8 mouse cellular contexts compared by ENCODE assay signal in the genomic region with DNA sequence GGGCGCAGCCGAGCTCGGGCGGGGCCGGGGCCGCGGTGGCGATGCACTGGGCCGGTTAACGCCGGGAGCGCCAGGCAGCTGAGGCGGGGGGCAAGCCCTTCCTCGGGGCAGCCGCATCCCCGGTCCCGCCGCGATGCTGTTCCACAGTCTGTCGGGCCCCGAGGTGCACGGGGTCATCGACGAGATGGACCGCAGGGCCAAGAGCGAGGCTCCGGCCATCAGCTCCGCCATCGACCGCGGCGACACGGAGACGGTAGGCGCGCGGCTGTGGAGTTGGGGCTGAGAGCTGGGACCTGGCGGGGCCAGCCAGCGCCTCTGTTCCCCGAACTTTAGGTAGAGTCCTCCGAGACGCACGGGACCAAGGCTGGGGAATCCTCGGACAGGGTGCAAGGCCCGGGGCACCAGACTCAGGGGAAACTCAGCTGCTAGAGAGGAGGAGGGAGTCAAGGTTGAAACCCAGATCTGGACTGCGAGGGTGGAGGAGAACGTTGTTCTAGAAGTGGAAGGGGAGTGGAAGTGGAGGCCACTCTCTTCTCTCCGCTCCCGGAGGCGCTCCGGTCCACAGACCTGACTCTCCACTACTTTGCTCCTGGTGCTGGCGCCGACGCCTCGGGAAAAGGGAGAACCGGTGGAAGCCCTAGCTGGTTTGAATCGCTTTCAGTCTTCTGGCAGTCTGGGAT. TPM values are rescaled to one million over a fixed set of nuclear protein-coding genes. Genes with fewer than 3 reads are reported as not detected.
DNase-seq lines count a peak whose midpoint lies in the region; ATAC-seq lines count a peak whose summit lies in the region.

No protein-coding gene starts in this region.

- under 1% methylated on average over 57 of the region's 57 CpGs for WGBS in limb, embryonic 12.5 days

- H3K27ac ChIP-seq in limb, embryonic 12.5 days: peak overlapping the region; percentile 89

- ATAC-seq in erythroblast, adult 5-6 weeks (replicated peaks; ENCODE audit: low FRiP score, poor library complexity, severe bottlenecking): no peak
- peak; percentile 9; the same call in 1 of the 2 replicates for ATAC-seq in limb, embryonic 12.5 days (ENCODE audit: insufficient number of reproducible peaks, insufficient read depth, low FRiP score, low TSS enrichment, low read depth)

- peak overlapping the region; percentile 88 for H3K4me2 ChIP-seq in limb, embryonic 12.5 days

- peak overlapping the region; percentile 14 for H3K4me3 ChIP-seq in erythroblast, embryonic 14.5 days (replicated peaks)
- H3K4me3 ChIP-seq in limb, embryonic 12.5 days (replicated peaks): peak overlapping the region; percentile 62

- peak overlapping the region; percentile 92 for H3K9ac ChIP-seq in limb, embryonic 12.5 days (replicated peaks)

- no peaks in the 10 kb centered on the region for H3K36me3 ChIP-seq in erythroblast, embryonic 14.5 days (ENCODE audit: control insufficient read depth)
- H3K36me3 ChIP-seq in limb, embryonic 12.5 days: 0 out of 2 replicates have a peak, but pooled peaks cover 4% of the 10 kb centered on the region

- peak; percentile 34 for DNase-seq in thymus, postnatal 4 days
- no peak for DNase-seq in thymus, postnatal 0 days (ENCODE audit: low spot score)
- peak; percentile 47 for DNase-seq in retina, postnatal 1 day
- no peak for DNase-seq in ovary, postnatal 14 days (ENCODE audit: low spot score)
- no peak for DNase-seq in c-Kit-positive CD71-positive TER-119-positive erythroid progenitor cells, embryonic 14.5 days (ENCODE audit: low spot score)

- peaks cover 100% of the 10 kb centered on the region for H3K27me3 ChIP-seq in erythroblast, embryonic 14.5 days (ENCODE audit: control insufficient read depth)
- H3K27me3 ChIP-seq in limb, embryonic 12.5 days: peaks cover 93% of the 10 kb centered on the region

- peaks cover 12% of the 10 kb centered on the region; the same call in 1 of the 2 replicates for H3K9me3 ChIP-seq in erythroblast, embryonic 14.5 days (ENCODE audit: control insufficient read depth, low read length)
- H3K9me3 ChIP-seq in limb, embryonic 12.5 days: no peaks in the 10 kb centered on the region

- H3K4me1 ChIP-seq in erythroblast, embryonic 14.5 days (ENCODE audit: control insufficient read depth): peaks cover 5% of the 10 kb centered on the region
- peaks cover 76% of the 10 kb centered on the region for H3K4me1 ChIP-seq in limb, embryonic 12.5 days (replicated peaks)

RNA-seq across cellular contexts. Expression of a gene that starts 12.7 kb away (rescaled TPM):
- 0.01 and 0.03 TPM in 2 replicates for polyA plus RNA-seq in erythroblast, embryonic 14.5 days (2012)
- not detected in 2 replicates for total RNA-seq in erythroblast, adult 5-6 weeks (2015; ENCODE audit: low replicate concordance)
- total RNA-seq in erythroblast, adult 5-6 weeks (2017; ENCODE audit: low replicate concordance): not detected in 2 replicates
- 0.05 and 0.17 TPM in 2 replicates for polyA plus RNA-seq in thymus, postnatal 0 days (2015; fragmentation: Nextera tagmentation; extraction: Ambion mirVana)
- polyA plus RNA-seq in limb, embryonic 12.5 days (2016; fragmentation: Nextera tagmentation; extraction: Ambion mirVana): 36.9 and 42.7 TPM in 2 replicates

Comparison
In these comparisons a context has a peak if more than half of its experiments do, and no peak if none do; other contexts are left out.
1. DNase-seq: peak in thymus, postnatal 4 days (single experiment) and retina, postnatal 1 day (single experiment); none in thymus, postnatal 0 days (single experiment), ovary, postnatal 14 days (single experiment) and c-Kit-positive CD71-positive TER-119-positive erythroid progenitor cells, embryonic 14.5 days (single experiment).
2. RNA of a gene that starts 12.7 kb away (polyA plus RNA-seq): 36.9 to 42.7 TPM in limb, embryonic 12.5 days; 0.05 to 0.17 TPM in thymus, postnatal 0 days and 0.01 to 0.03 TPM in erythroblast, embryonic 14.5 days; every median in the first group is over 10 times any median in the second.